Mouse (Mus musculus) embryonic facial prominence, embryonic 10.5 days (tissue): Measurements from ENCODE around the gene Zdhhc13. TPM values are rescaled to one million over a fixed set of nuclear protein-coding genes. Genes with fewer than 3 reads are reported as not detected.

Experiments used
- DNase-seq: peaks from one replicate; pipeline ENCODE4 v3.0.0-alpha.2; 2017; ENCODE audit warnings: low spot score
- H3K27ac ChIP-seq: fragments of 300-500 bp; sonication (generic); replicated peaks from 2 replicates; pipeline ENCODE4 v1.5.1; 2016; ENCODE audit warnings: mild to moderate bottlenecking
- H3K27me3 ChIP-seq: fragments of 300-500 bp; sonication (generic); replicated peaks from 2 replicates; pipeline ENCODE4 v1.6.1; 2016; ENCODE audit warnings: low read depth, mild to moderate bottlenecking; ENCODE audit not compliant: poor library complexity, severe bottlenecking
- H3K36me3 ChIP-seq: fragments of 300-500 bp; sonication (generic); replicated peaks from 2 replicates; pipeline ENCODE4 v1.6.1; 2016; ENCODE audit warnings: mild to moderate bottlenecking, moderate library complexity
- H3K4me1 ChIP-seq: fragments of 300-500 bp; sonication (generic); 2 replicates; pipeline ENCODE4 v1.6.1; 2016
- H3K4me3 ChIP-seq: fragments of 300-500 bp; sonication (generic); 2 replicates; pipeline ENCODE4 v1.5.1; 2016; ENCODE audit warnings: mild to moderate bottlenecking, moderate library complexity
- H3K9me3 ChIP-seq: fragments of 300-500 bp; sonication (generic); 2 replicates; pipeline ENCODE4 v1.6.1; 2016; ENCODE audit warnings: mild to moderate bottlenecking
- WGBS: fragments of 180-500 bp; shearing (Covaris S2); methylation state at CpG from one replicate; pipeline ENCODE4 v1.1.7; 2016; 5-methylcytosine and 5-hydroxymethylcytosine counted together
- polyA plus RNA-seq: library from polyadenylated mRNA; unstranded; fragments of >200 nt; fragmentation: Nextera tagmentation; extraction: Ambion mirVana; gene quantifications from 2 replicates; pipeline ENCODE4 v1.2.1, GENCODE M21; 2016

The Zdhhc13 gene
- polyA plus RNA-seq, 1 experiment from 2014 or later, result 30.5 TPM

DNA sequence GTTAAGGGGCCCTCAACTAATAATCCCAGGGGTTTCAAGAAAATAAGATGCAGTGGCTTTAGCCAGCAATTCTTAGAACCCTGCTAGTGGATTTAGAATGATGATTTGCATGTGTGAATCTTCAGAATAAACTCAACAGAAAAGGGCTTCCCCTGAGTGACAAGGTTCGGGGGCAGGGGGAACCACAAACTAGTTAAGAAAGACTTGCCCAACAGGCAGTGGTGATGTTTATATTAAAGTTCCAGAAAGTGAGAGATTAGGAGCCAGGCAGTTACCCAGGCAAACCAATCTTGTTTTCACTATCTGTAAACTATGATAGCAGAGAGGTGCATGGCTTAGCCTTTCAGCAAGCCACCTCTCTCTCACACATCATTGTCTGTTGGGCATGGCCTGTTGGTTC is 43.9 kb downstream of the Zdhhc13 start:
- 85% methylated on average over 1 of the region's 1 CpGs for WGBS
- no peak overlapping the region for H3K4me3 ChIP-seq
- no peak for DNase-seq
- peaks cover 7% of the 10 kb centered on the region for H3K4me1 ChIP-seq
- no peak overlapping the region for H3K27ac ChIP-seq
- peaks cover 45% of the 10 kb centered on the region for H3K27me3 ChIP-seq
- H3K9me3 ChIP-seq, result no peaks in the 10 kb centered on the region
- peaks cover 6% of the 10 kb centered on the region for H3K36me3 ChIP-seq

DNA sequence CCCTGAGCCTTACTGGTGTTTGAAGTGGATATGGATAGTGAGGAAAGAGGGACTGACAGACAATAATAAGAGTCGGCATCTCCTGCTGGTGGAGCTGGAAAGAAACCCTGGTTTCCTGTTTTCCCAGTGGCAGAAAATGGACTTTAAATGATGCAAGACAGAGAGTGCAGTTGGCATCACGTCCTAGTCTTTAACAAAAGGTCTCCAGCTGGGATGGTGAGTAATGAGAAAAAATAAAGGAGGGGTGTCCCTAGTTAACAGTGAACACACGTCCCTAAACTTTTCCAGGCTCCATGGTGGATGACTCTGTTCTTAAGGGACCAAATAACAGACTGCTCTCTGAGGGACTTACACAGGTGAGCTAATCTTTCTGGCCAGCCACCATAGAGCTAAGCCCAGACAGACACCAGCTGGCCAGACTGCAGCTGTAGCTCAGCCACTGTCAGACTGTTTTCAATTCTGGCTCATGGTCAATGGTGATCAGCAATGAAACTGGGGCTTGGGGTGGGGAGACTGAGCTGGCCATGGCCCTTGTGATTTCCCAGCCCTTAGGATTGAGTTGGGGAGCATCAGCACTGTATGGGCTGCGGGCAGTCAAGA is 45.7 kb downstream of the Zdhhc13 start:
- H3K4me3 ChIP-seq, result no peak overlapping the region
- peaks cover 62% of the 10 kb centered on the region for H3K27me3 ChIP-seq
- no peak overlapping the region for H3K27ac ChIP-seq
- DNase-seq, result no peak
- WGBS, result 60% methylated on average over 4 of the region's 4 CpGs
- peaks cover 7% of the 10 kb centered on the region for H3K4me1 ChIP-seq
- no peaks in the 10 kb centered on the region for H3K36me3 ChIP-seq
- H3K9me3 ChIP-seq, result no peaks in the 10 kb centered on the region

DNA sequence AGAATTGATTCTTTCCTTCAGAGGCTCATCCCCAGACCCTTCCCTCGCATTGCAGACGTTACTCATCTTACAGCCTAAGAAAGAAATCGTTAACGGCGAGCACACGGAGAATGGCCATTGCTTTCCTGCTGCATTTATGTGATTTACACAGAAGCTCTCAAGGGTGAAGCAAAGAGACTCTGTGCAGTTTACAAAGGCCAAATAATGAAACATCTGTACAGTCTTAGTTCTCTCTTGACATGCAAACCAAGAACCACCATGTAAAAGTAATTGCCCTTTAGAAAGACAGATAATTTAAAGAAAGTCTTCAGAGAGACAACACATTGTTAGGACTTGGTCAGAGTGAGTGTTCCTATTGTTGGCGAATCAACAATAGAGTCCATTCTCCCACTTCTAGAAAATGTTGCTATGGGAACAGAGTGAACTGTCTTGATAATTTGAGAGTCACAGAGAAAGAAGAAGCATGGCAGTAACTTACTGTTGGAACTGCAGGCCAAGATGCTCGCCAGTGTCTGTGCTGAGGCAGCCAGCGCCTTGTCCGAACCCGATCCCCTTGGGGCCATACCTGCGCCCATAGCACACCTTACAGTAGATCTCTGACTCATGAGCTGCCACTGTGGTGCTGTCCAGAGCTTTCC is 46.3 kb downstream of the Zdhhc13 start:
- peaks cover 7% of the 10 kb centered on the region for H3K4me1 ChIP-seq
- no peaks in the 10 kb centered on the region for H3K9me3 ChIP-seq
- no peak overlapping the region for H3K27ac ChIP-seq
- H3K4me3 ChIP-seq, result no peak overlapping the region
- 78% methylated on average over 12 of the region's 12 CpGs for WGBS
- no peak for DNase-seq
- no peaks in the 10 kb centered on the region for H3K36me3 ChIP-seq
- H3K27me3 ChIP-seq, result peaks cover 69% of the 10 kb centered on the region

DNA sequence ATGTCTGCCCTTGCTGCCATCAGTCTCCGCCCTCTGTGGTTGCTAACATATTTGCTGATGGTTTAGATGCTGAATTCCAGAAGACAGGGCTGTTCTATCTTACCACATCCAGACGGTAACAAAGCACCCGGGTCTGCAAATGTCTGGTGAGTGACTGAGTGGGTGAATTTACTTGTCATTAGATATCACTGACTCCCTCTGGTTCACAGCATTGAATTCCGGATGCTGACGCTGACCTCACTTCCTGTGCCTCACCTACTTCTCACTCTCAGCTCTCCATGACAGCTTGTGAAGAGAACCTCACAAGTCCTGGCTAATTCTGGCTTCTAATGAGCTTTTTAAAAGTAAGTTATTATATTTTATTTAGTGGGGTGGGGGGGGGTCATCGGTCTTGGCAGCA is 48.1 kb downstream of the Zdhhc13 start:
- H3K9me3 ChIP-seq, result no peaks in the 10 kb centered on the region
- no peak overlapping the region for H3K27ac ChIP-seq
- no peak for DNase-seq
- 78% methylated on average over 6 of the region's 6 CpGs for WGBS
- H3K4me3 ChIP-seq, result no peak overlapping the region
- peaks cover 56% of the 10 kb centered on the region for H3K27me3 ChIP-seq
- peaks cover 7% of the 10 kb centered on the region for H3K4me1 ChIP-seq
- no peaks in the 10 kb centered on the region for H3K36me3 ChIP-seq

DNA sequence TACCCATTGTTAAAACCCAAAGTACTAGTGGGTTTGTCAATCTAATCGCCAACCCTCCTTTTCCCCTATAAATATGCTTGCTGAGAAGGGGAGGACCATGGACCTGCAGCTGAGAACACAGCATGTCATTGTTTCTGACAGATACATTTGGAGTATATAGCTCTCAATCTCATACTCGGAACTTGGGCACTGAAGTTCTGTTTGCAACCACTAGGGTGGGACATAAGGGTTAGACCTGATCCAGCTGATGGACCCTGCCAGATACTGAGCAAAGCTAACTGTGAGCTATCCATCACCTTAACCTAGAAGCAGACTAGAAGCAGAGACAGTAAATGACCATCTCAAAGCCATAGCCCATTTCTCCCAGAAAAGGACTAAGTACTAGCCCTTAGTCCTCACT is 49.6 kb downstream of the Zdhhc13 start:
- 72% methylated on average over 2 of the region's 2 CpGs for WGBS
- Histone ChIP-seq H3K4me1 (peaks cover 7% of the 10 kb centered on the region), H3K9me3 (no peaks in the 10 kb centered on the region), H3K36me3 (no peaks in the 10 kb centered on the region), H3K4me3 (no peak overlapping the region), H3K27me3 (peaks cover 45% of the 10 kb centered on the region), H3K27ac (no peak overlapping the region)
- no peak for DNase-seq

DNA sequence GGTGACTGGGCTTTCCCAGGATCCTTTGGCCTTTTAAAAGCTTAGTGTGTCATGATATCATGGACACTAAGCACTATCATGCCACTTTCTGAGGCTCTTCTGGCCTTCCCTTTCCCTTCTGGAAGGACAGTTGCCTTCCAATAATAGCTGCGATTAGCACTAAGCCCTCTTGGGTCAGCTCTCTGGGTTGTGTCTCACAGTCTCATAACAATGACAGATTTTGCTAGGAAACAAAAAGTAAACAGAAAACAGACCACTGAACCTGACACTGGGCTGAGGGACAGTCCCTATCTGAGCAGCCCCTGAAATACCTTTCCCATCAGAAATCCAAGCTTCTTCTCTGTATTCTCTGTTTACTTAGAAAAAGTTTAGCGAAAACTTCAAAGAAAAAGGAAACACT is 51.7 kb downstream of the Zdhhc13 start:
- no peaks in the 10 kb centered on the region for H3K36me3 ChIP-seq
- no peak overlapping the region for H3K27ac ChIP-seq
- no peak overlapping the region for H3K4me3 ChIP-seq
- H3K27me3 ChIP-seq, result peaks cover 45% of the 10 kb centered on the region
- H3K4me1 ChIP-seq, result peaks cover 3% of the 10 kb centered on the region; the same call in 1 of the 2 replicates
- no peak for DNase-seq
- no peaks in the 10 kb centered on the region for H3K9me3 ChIP-seq
- 82% methylated on average over 2 of the region's 2 CpGs for WGBS

DNA sequence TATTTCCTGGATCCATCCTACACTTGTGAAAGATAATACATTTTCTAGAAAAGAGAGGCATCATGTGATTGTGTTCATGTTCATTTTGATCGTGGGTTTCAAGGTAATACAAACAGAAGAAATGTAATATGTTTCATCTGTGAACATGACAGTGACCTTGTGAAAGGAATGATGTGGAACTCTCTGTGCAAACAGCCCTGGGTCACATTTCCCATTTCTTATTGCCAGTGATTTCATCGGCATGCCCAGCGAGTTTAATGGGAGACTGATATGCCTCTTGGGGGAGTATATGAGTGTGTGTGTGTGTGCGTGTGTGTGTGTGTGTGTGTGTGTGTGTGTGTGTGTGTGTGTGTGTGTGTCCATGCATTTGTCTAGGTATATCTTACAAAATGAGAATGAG is 52.7 kb downstream of the Zdhhc13 start:
- Histone ChIP-seq H3K4me1 (peaks cover 5% of the 10 kb centered on the region; the same call in 1 of the 2 replicates), H3K36me3 (no peaks in the 10 kb centered on the region), H3K27me3 (peaks cover 45% of the 10 kb centered on the region), H3K4me3 (no peak overlapping the region), H3K9me3 (no peaks in the 10 kb centered on the region), H3K27ac (no peak overlapping the region)
- WGBS, result 84% methylated on average over 4 of the region's 4 CpGs
- DNase-seq, result no peak

DNA sequence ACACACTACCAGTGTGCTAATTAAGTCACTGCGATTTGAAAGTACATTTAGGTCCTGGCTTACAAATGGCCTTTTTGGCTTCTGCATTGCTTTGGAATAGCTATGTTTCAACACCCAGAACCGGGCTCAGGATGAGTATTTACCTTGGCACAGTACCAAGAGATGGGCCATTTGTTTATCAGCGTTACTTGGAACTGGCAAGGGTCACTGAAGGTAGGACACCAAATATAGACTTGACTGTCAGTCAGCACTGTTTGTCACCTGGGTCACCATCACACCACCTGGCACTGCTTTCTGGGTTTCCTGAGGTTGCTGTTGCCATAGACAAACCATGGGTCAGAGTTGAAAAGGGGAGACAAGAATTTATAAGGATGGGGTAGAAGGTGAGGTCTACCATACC is 53.5 kb downstream of the Zdhhc13 start:
- H3K36me3 ChIP-seq, result no peaks in the 10 kb centered on the region
- no peak for DNase-seq
- no peak overlapping the region for H3K27ac ChIP-seq
- H3K4me1 ChIP-seq, result peaks cover 5% of the 10 kb centered on the region; the same call in 1 of the 2 replicates
- H3K4me3 ChIP-seq, result no peak overlapping the region
- peaks cover 40% of the 10 kb centered on the region for H3K27me3 ChIP-seq
- 84% methylated on average over 3 of the region's 3 CpGs for WGBS
- H3K9me3 ChIP-seq, result no peaks in the 10 kb centered on the region

DNA sequence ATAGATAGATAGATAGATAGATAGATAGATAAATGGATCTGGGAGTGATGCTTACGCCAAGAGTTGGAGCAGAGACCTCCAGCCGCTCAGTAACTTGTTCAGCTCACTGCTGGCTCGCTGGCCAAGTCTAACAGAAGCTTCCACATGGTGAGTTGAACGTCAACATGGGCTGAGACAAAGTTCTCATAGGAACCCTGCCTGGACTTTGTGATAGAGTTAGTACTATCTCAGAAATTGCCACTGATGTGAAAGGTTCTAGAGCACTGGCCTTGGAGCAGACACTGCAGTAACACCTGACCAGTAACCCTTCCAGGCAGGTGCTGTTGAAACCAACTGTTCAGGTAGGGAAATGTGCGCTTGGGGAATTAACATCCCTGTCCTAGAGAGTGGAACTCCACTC is 54.7 kb downstream of the Zdhhc13 start:
- 93% methylated on average over 5 of the region's 5 CpGs for WGBS
- Histone ChIP-seq H3K27ac (no peak overlapping the region), H3K36me3 (no peaks in the 10 kb centered on the region), H3K27me3 (peaks cover 30% of the 10 kb centered on the region), H3K4me1 (peaks cover 12% of the 10 kb centered on the region; the same call in 1 of the 2 replicates), H3K9me3 (no peaks in the 10 kb centered on the region), H3K4me3 (no peak overlapping the region)
- DNase-seq, result no peak

DNA sequence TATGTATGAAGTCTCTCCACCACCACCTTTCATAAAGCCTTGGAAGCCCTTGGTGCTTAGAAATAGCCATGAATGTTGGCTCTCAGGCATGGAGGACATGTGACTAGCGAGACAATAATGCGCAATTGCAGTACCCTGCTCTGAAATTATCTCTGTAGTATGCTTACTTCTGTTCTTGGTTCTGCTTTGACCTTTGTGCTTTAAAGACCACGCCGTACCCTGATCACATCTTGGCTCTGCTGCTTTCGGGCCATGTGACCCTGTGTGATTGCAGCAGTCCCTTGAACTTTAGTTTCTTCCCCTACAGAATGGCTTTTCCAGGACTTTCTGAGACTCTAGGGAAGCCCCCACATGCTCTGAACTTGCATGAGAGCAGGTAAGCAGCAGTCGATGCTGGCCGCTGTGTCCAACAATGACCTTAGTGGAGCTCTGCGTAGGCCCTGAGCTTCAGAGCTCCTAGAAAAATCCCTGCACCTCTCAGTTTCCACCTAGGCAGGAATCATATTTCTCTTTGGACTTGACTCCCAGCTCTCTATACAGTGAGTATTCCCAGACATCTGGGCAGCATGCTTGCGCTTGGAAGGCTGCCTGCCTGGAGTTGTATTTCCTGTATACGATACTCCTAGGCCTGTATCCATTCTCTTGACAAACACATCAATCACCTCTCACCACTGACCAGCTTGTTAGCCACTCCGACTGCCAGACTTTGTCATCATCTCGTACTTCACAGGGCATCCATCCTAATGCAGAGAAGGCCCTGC is 56.6 kb downstream of the Zdhhc13 start:
- H3K4me1 ChIP-seq, result peaks cover 12% of the 10 kb centered on the region; the same call in 1 of the 2 replicates
- no peak for DNase-seq
- H3K27ac ChIP-seq, result no peak overlapping the region
- no peak overlapping the region for H3K4me3 ChIP-seq
- H3K9me3 ChIP-seq, result no peaks in the 10 kb centered on the region
- H3K27me3 ChIP-seq, result peaks cover 12% of the 10 kb centered on the region
- no peaks in the 10 kb centered on the region for H3K36me3 ChIP-seq
- whole genome bisulfite sequencing, result 84% methylated on average over 12 of the region's 12 CpGs

DNA sequence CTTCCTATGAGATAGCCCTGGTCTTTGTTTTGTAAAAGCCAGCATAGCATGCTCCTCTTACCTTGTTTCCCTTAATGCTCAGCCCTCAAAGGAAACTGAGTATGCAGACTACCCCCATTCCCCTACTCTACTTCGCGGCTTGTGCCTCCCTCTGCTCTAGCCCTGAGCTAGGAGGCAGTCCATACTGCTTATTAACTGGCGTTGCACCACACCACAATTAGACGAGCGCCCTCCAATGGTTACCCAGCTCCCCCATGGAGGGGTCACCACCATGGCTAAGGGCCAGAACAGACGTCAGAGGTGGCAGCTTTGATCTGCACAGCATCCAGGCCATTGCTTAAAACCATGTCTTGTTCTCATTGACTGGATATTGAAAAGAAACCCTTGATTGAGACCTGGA is 58.0 kb downstream of the Zdhhc13 start:
- Histone ChIP-seq H3K27me3 (peaks cover 12% of the 10 kb centered on the region; the same call in 1 of the 2 replicates), H3K4me1 (peaks cover 12% of the 10 kb centered on the region; the same call in 1 of the 2 replicates), H3K9me3 (no peaks in the 10 kb centered on the region), H3K4me3 (no peak overlapping the region), H3K36me3 (no peaks in the 10 kb centered on the region), H3K27ac (no peak overlapping the region)
- no peak for DNase-seq
- WGBS, result 60% methylated on average over 6 of the region's 6 CpGs

DNA sequence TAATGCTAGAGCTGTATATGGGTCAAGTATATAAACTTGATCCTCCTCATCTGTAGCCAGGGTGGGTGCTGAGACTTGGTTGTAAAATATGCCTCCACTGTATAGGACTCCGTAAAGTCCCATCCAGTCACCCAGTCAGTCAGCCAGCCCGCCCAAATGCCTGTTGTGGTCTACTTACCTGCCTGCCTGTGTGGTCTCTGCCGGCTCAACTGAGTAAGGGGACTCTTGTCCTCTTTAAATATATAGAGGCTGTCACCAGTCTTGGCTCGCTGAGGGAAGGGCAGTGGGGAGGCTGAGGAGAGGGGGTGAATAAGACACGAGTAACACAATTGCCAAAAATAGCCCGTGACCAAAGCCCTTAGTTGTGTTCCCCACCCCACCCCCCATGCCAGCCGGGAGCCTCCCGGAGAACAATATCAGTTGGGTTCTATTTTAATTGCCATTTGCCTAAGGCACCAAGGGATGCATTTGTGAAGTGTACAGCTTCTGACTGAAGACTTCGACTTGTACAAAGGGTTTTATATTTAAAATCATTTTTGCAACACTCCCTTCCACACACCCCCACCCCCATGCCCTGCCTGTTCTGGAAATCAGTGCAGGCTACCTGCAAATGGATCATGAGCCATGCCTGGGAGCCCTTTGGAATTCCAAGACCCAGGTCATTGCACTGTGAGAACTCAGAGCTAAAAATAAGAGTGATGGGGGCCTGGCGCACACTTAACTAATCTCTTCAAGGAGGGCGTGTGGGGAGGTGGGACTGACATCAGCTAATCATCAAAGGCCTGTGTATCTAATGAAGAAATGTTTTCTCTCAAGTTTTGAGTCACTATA is 59.2 kb downstream of the Zdhhc13 start, which contains the start of gene Csrp3:
TSS of gene Csrp3 (minus strand) at position 214 of the 831 bp plus-strand sequence.
- Histone ChIP-seq H3K9me3 (no peaks in the 10 kb centered on the region), H3K27me3 (peaks cover 8% of the 10 kb centered on the region; the same call in 1 of the 2 replicates), H3K4me1 (peaks cover 12% of the 10 kb centered on the region; the same call in 1 of the 2 replicates), H3K36me3 (no peaks in the 10 kb centered on the region), H3K27ac (no peak within 1 kb of the TSS), H3K4me3 (no peak within 1 kb of the TSS)
- DNase-seq, result no peak
- 49% methylated on average over 11 of the region's 11 CpGs for WGBS
